Mouse (Mus musculus): ENCODE results near the gene Washc1. TPM values are rescaled to one million over a fixed set of nuclear protein-coding genes. Genes with fewer than 3 reads are reported as not detected.
"Not testable (repeated sequence)": the region's sequence is repeated elsewhere in the genome, so short reads cannot be mapped to it uniquely, and the experiment has no call there.

The Washc1 gene
- total RNA-seq, 1 experiment from 2014 or later, result 36.1 TPM

- not testable (repeated sequence) for ATAC-seq (replicated peaks in 1 of 2; ENCODE audit: insufficient read depth in 1 of 2, low FRiP score in 2 of 2, low TSS enrichment in 1 of 2, low read depth in 1 of 2, poor library complexity in 2 of 2, severe bottlenecking in 2 of 2)
These were observed 55.8 kb downstream of the Washc1 start for GRCm38 (mm10) chr17:66167141-66167540.

Other genes with a start within 250 kb of the Washc1 start
- 101 and 125 TPM in 2 replicates for gene Ralbp1, start 225.7 kb upstream of the Washc1 start, total RNA-seq (2017)
- 30.9 and 39.7 TPM in 2 replicates for gene Twsg1, start 160.3 kb upstream of the Washc1 start, total RNA-seq (2017)
- gene Ankrd12, start 34.5 kb upstream of the Washc1 start, total RNA-seq (2017), result 53.3 and 58.1 TPM in 2 replicates
- gene Ndufv2, start 10.0 kb upstream of the Washc1 start, total RNA-seq (2017), result 196 and 200 TPM in 2 replicates
- gene Ddx11, start 12.0 kb downstream of the Washc1 start, total RNA-seq (2017), result 25.3 and 26.8 TPM in 2 replicates